Mouse (Mus musculus) stomach, embryonic 14.5 days (tissue): Measurements from ENCODE around the gene Chst4. TPM values are rescaled to one million over a fixed set of nuclear protein-coding genes. Genes with fewer than 3 reads are reported as not detected.

Source experiments
- ATAC-seq: fragments of 200-750 bp; cut with Nextera tagmentation; 2 replicates; pipeline ENCODE4 v1.8.0; 2017; ENCODE audit warnings: low read depth, moderate TSS enrichment; ENCODE audit not compliant: insufficient number of reproducible peaks, insufficient read depth, low FRiP score
- H3K27ac ChIP-seq: fragments of 300-500 bp; sonication (generic); 2 replicates; pipeline ENCODE4 v1.5.1; 2014; ENCODE audit warnings: mild to moderate bottlenecking, low read length, moderate library complexity, mixed read lengths
- H3K27me3 ChIP-seq: fragments of 300-500 bp; sonication (generic); 2 replicates; pipeline ENCODE4 v1.6.1; 2014; ENCODE audit warnings: low read length, control low read depth, mixed read lengths; ENCODE audit not compliant: control insufficient read depth, insufficient read depth
- H3K36me3 ChIP-seq: fragments of 300-500 bp; sonication (generic); 2 replicates; pipeline ENCODE4 v1.6.1; 2014; ENCODE audit warnings: mild to moderate bottlenecking, control low read depth, low read length, moderate library complexity, mixed read lengths; ENCODE audit not compliant: control insufficient read depth, insufficient read depth
- H3K4me1 ChIP-seq: fragments of 300-500 bp; sonication (generic); 2 replicates; pipeline ENCODE4 v1.6.1; 2014; ENCODE audit warnings: low read length, control low read depth, mixed read lengths; ENCODE audit not compliant: control insufficient read depth, insufficient read depth
- H3K4me2 ChIP-seq: fragments of 300-500 bp; sonication (generic); replicated peaks from 2 replicates; pipeline ENCODE4 v1.6.1; 2014; ENCODE audit warnings: low read depth, low read length, control low read depth
- H3K4me3 ChIP-seq: fragments of 300-500 bp; sonication (generic); 2 replicates; pipeline ENCODE4 v1.5.1; 2014; ENCODE audit warnings: low read depth, low read length, control low read depth
- H3K9ac ChIP-seq: fragments of 300-500 bp; sonication (generic); replicated peaks from 2 replicates; pipeline ENCODE4 v1.6.1; 2014; ENCODE audit warnings: low read depth, mild to moderate bottlenecking, control low read depth, low read length, moderate library complexity, mixed read lengths
- H3K9me3 ChIP-seq: fragments of 300-500 bp; sonication (generic); 2 replicates; pipeline ENCODE4 v1.6.1; 2016; ENCODE audit warnings: low read depth, low read length, control low read depth; ENCODE audit not compliant: control insufficient read depth
- WGBS: fragments of 180-500 bp; shearing (Covaris S2); extraction: QIAGEN DNeasy Blood & Tissue Kit; methylation state at CpG from one replicate; pipeline ENCODE4 v1.1.7; 2014; 5-methylcytosine and 5-hydroxymethylcytosine counted together
- polyA plus RNA-seq: library from polyadenylated mRNA; unstranded; fragments of >200 nt; fragmentation: Nextera tagmentation; extraction: Ambion mirVana; gene quantifications from 2 replicates; pipeline ENCODE4 v1.2.1, GENCODE M21; 2014

Gene Chst4
- 0.63 and 0.74 TPM in 2 replicates for polyA plus RNA-seq

DNA sequence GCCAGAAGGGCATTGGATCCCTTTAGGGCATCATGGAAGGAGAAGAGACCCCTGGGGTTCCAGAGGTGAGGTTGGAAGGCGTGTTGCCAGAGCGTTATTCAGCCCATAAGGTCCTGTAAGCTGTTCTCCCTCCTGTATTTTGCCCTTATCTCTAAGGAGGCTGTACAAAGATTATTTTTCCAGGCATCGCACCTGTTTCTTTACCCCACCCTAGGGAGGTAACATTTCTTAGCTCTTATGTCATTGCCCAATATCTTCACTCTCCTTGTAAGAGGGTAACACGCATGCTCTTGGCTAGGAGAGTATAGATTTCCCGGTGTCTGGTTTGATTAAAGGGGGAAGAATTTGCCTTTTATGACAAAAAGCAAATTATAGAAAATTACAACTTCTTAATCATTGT lies at the start of gene Chst4:
TSS of gene Chst4 (minus strand) at position 82 of the 400 bp plus-strand sequence.
- Histone ChIP-seq H3K9me3 (no peaks in the 10 kb centered on the region), H3K4me1 (no peaks in the 10 kb centered on the region), H3K27me3 (no peaks in the 10 kb centered on the region), H3K4me3 (no peak within 1 kb of the TSS), H3K9ac (no peak within 1 kb of the TSS), H3K4me2 (no peak within 1 kb of the TSS), H3K27ac (no peak within 1 kb of the TSS), H3K36me3 (no peaks in the 10 kb centered on the region)
- WGBS = 68% methylated on average over 5 of the region's 5 CpGs
- peak; percentile 67; the same call in 1 of the 2 replicates for ATAC-seq

DNA sequence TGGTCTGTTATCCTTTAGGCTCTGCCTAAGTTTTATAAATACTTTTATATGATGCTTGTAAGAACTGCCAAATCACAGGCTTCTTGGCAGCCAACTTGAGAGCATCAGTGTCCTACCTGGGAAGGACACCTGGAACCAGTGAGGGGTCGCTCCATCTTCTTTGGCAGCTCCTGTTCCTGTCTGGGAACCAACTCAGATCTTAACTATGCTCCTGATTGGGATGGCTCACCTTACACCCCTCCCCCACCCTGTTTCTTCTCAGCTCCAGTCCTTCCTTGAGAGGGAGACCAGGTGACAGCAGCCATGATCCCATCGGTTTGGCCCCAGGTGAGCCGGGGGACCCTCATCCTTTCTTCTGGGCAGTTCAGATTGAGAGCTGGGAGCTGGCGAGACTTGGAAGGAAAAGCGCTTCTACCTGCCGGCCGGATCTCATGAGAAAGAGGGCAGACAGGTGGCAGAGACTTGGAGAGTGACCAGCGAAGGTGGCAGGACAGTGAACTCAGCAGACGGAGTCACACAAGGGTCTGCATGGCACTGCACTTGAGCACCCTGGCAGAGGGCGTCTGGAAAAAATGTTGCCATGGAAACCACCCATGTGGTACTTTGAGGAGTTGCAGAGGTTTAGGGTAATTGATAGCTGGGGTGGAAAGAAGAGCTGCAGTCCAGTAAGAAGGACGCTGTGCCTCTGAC lies 43.0 kb upstream of the Chst4 start:
- Histone ChIP-seq H3K9me3 (no peaks in the 10 kb centered on the region), H3K4me3 (no peak overlapping the region), H3K9ac (no peak overlapping the region), H3K27ac (no peak overlapping the region), H3K36me3 (peaks cover 6% of the 10 kb centered on the region), H3K27me3 (no peaks in the 10 kb centered on the region), H3K4me1 (peaks cover 3% of the 10 kb centered on the region; the same call in 1 of the 2 replicates), H3K4me2 (no peak overlapping the region)
- 78% methylated on average over 11 of the region's 11 CpGs for WGBS
- no peak for ATAC-seq

DNA sequence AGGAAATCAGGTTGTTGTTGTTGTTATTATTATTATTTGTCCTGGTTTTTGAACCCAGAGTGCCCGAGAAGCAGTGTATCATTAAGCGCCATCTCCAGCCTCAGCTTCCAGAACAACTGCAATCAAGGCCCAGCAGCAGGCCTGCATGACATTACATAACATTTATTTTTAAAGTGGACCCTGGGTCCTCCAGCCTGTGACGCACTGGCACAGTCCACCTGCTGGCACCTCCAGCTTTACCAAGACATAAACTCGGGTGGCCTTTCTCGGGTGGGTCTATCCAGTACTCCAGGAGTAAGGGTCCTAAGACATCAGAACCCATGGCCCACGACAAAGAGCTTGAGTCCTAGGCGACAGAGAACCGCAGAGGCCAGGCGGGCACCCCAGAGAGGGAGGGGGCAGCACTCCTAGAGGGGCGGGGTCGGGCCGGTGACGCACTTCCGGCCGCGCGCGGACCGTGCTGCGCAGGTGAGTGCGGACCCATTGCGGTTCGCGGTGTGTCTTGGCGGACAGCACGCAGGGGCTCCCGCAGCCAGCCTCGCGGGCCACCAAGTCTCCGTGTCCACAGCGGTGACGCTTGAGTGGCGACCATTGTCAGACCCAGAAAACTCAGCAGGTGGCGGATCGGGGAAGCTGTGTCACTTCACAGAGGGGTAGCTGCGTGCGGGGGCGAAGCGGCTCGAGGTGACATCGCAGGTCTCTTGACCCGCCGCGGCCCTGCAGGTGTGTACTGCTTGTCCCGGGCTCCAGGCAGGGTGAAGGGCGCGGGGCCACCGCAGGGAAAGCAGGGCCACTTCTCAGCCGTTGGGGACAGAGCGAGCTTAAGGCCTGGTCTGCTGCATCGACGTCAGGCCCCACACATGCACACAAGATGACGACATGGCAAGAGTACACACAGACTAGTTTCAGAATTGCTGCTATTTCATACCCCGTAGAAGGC lies 40.0 kb upstream of the Chst4 start, which contains the start of gene Zfp612:
TSS of gene Zfp612 (plus strand) at position 465 of the 940 bp plus-strand sequence.
- peak within 1 kb of the TSS; percentile 92 for H3K4me2 ChIP-seq
- 6% methylated on average over 54 of the region's 54 CpGs for WGBS

DNA sequence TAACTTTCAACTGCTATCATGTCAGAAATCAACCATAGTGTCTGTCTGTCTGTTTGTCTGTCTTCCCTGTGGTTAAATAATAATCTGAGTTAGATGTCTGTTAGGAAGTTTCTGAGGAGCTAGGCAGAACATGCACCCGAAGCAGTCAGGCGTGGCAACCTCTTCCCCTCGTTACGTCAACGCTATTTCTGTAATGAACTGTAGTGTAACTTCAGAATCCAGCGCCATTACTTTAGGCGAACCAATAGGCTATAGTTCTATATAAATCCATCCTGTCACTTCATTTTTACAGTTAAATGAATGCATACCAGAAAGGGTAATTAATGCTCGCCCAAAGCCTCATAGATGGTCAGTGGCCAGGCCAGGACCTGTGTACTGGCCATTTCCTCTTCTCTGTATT lies 35.0 kb upstream of the Chst4 start:
- no peak overlapping the region for H3K9ac ChIP-seq
- 84% methylated on average over 8 of the region's 8 CpGs for WGBS
- no peaks in the 10 kb centered on the region for H3K27me3 ChIP-seq
- H3K36me3 ChIP-seq = no peaks in the 10 kb centered on the region
- ATAC-seq = no peak
- H3K9me3 ChIP-seq = no peaks in the 10 kb centered on the region
- no peak overlapping the region for H3K27ac ChIP-seq
- H3K4me2 ChIP-seq = no peak overlapping the region
- H3K4me3 ChIP-seq = no peak overlapping the region
- H3K4me1 ChIP-seq = no peaks in the 10 kb centered on the region

More for the DNA sequence above, 40.0 kb upstream of the Chst4 start, which contains the start of gene Zfp612:
- peak; percentile 93 for ATAC-seq
- Histone ChIP-seq H3K36me3 (no peaks in the 10 kb centered on the region), H3K9me3 (no peaks in the 10 kb centered on the region), H3K4me3 (peak within 1 kb of the TSS; percentile 60), H3K9ac (peak within 1 kb of the TSS; percentile 55), H3K27ac (no peak within 1 kb of the TSS), H3K4me1 (peaks cover 3% of the 10 kb centered on the region; the same call in 1 of the 2 replicates), H3K27me3 (no peaks in the 10 kb centered on the region)

DNA sequence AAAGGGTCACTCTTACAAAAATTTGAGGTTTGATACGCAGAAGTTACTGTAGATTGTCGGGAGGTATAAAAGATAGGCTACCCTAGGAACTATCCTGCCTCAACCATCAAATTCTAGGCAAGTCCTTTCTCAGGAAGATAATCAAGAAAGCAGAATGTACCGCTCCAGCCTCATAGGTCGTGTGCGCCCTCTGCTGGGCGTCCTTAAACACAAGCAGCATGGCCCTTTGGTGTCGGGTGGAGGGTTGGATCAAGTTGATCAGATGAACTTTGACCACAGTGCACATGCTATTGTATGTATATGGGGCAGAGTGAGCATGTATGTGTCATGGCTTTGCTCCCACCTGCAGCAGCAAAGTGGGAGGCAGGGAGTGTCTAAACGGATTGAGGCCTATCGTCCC lies 32.1 kb upstream of the Chst4 start:
- Histone ChIP-seq H3K9ac (no peak overlapping the region), H3K27ac (no peak overlapping the region), H3K27me3 (no peaks in the 10 kb centered on the region), H3K4me2 (no peak overlapping the region), H3K9me3 (no peaks in the 10 kb centered on the region), H3K4me1 (no peaks in the 10 kb centered on the region), H3K4me3 (no peak overlapping the region), H3K36me3 (no peaks in the 10 kb centered on the region)
- no peak for ATAC-seq
- 16% methylated on average over 9 of the region's 9 CpGs for WGBS

DNA sequence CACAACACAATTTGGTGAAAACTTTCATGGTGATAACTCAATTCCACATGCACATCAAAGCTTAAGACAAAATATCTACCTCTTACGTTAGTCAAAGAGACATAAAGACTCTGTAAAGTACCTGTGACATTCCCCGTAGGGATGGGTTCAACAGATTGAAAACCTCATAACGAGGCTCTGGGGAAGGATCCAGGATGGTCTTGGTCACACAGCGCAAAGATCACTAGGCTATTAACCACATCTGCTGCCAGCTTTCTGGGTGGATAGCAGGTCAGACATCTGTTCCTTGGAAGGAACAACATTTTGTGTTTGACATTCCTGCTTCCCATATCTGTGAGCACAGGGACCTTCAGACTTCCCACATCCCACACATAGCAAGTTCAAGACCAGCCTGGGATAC lies 30.2 kb upstream of the Chst4 start:
- Histone ChIP-seq H3K4me1 (no peaks in the 10 kb centered on the region), H3K27me3 (no peaks in the 10 kb centered on the region), H3K36me3 (no peaks in the 10 kb centered on the region), H3K27ac (no peak overlapping the region), H3K9ac (no peak overlapping the region), H3K4me3 (no peak overlapping the region), H3K4me2 (no peak overlapping the region), H3K9me3 (no peaks in the 10 kb centered on the region)
- 85% methylated on average over 4 of the region's 4 CpGs for WGBS
- ATAC-seq = no peak

DNA sequence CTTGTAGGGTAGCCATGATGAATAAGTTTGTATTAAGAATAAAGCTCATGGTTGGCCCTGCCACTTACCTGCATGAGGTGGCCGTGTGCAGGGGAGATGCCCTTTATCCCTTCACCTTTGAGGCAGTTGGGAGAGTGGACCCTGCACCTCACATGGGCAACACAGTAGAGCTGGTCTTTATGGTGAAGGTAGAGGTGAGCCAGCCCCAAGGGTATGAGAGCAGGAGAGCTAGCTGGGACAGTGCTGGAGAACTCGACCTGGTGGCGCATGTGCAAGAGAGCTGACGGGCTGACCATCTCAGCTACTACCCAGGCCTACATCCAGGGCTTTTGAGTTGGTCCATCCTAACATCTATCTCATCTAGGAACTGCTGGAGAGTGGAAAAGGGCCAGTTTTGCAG lies 26.1 kb upstream of the Chst4 start:
- Histone ChIP-seq H3K36me3 (no peaks in the 10 kb centered on the region), H3K27me3 (no peaks in the 10 kb centered on the region), H3K9ac (no peak overlapping the region), H3K4me1 (no peaks in the 10 kb centered on the region), H3K27ac (no peak overlapping the region), H3K4me3 (no peak overlapping the region), H3K4me2 (no peak overlapping the region), H3K9me3 (no peaks in the 10 kb centered on the region)
- ATAC-seq = no peak
- 93% methylated on average over 4 of the region's 4 CpGs for WGBS

DNA sequence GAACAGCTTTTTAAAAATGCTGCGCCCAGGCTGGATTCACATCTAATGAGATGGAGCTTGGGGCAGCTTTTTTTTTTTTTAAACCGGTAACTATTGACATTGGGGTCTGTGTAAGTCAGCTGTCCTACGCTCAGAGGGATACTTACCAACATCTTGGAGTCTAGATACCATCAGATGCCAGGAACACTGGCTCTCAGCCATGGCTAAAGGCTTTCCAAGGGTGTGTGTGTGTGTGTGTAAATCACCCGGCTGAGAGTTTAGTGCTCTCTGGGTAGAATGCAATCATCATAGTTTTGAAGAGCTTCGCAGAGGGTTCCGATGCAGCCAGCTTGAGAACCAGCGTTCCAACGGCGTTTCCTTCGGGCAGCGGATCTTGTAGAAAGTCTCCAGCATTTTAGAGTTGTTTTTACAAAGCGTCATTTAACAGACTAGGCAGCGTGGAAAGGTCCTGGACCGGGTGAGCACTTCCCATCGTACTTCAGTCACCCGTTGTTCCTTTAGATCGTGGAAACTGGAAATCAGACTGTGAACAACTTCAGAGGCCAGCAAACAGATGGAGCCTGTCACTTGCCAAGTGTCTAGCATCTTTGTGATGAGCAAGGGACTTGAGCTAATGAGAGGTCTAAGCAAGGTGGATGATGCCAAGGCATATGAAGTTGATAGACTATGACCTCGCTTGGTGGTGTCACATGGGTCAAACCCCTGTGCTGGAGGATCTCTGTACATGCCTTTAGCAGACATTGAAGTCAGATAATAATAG lies 25.2 kb upstream of the Chst4 start:
- Histone ChIP-seq H3K4me1 (no peaks in the 10 kb centered on the region), H3K36me3 (no peaks in the 10 kb centered on the region), H3K9ac (no peak overlapping the region), H3K9me3 (no peaks in the 10 kb centered on the region), H3K4me2 (no peak overlapping the region), H3K27me3 (no peaks in the 10 kb centered on the region), H3K4me3 (no peak overlapping the region), H3K27ac (no peak overlapping the region)
- no peak for ATAC-seq
- 92% methylated on average over 18 of the region's 18 CpGs for WGBS
